Mouse (Mus musculus): ENCODE measurements at regions not wholly inside any gene's neighbourhood (a gene's known extent, or its start where the extent isn't known, plus 50 kb on each side); places are given as distances from the start of the nearest gene placed in this dataset.
"Not testable (repeated sequence)": the region's sequence is repeated elsewhere in the genome, so short reads cannot be mapped to it uniquely, and the experiment has no call there.

- Histone ChIP-seq H3K9me3 (replicated peaks; ENCODE audit: control insufficient read depth, low read length) (no peaks in the 10 kb centered on the region), H3K27ac (ENCODE audit: low read depth, low read length) (no peak overlapping the region), H3K4me3 (ENCODE audit: low read depth, low read length) (no peak overlapping the region), H3K27me3 (ENCODE audit: control insufficient read depth, insufficient read depth, low read length) (no peaks in the 10 kb centered on the region), H3K9ac (ENCODE audit: low read depth, low read length) (no peak overlapping the region), H3K4me1 (ENCODE audit: control insufficient read depth, insufficient read depth, low read length) (no peaks in the 10 kb centered on the region), H3K4me2 (no peak overlapping the region), H3K36me3 (ENCODE audit: control insufficient read depth, insufficient read depth, low read length) (no peaks in the 10 kb centered on the region)
- 70% methylated on average over 4 of the region's 4 CpGs for WGBS (ENCODE audit: insufficient replicate concordance)
- ATAC-seq (replicated peaks; ENCODE audit: insufficient number of reproducible peaks, low FRiP score, low TSS enrichment), result no peak
These were observed 328.3 kb upstream of the Gje1 start for GRCm38 (mm10) chr10:15046285-15046684.

GRCm38 (mm10) chr10:15037571-15037970 lies 319.6 kb upstream of the Gje1 start:
- Histone ChIP-seq H3K9me3 (replicated peaks; ENCODE audit: control insufficient read depth, low read length) (no peaks in the 10 kb centered on the region), H3K36me3 (ENCODE audit: control insufficient read depth, insufficient read depth, low read length) (no peaks in the 10 kb centered on the region), H3K27me3 (ENCODE audit: control insufficient read depth, insufficient read depth, low read length) (no peaks in the 10 kb centered on the region), H3K4me2 (no peak overlapping the region), H3K4me1 (ENCODE audit: control insufficient read depth, insufficient read depth, low read length) (no peaks in the 10 kb centered on the region), H3K9ac (ENCODE audit: low read depth, low read length) (no peak overlapping the region), H3K27ac (ENCODE audit: low read depth, low read length) (no peak overlapping the region), H3K4me3 (ENCODE audit: low read depth, low read length) (no peak overlapping the region)
- 75% methylated on average over 3 of the region's 3 CpGs for WGBS (ENCODE audit: insufficient replicate concordance)
- ATAC-seq (replicated peaks; ENCODE audit: insufficient number of reproducible peaks, low FRiP score, low TSS enrichment), result no peak

- no peak overlapping the region for H3K27ac ChIP-seq (ENCODE audit: low read depth, low read length)
- no peaks in the 10 kb centered on the region for H3K4me1 ChIP-seq (ENCODE audit: control insufficient read depth, insufficient read depth, low read length)
- H3K9ac ChIP-seq (ENCODE audit: low read depth, low read length), result no peak overlapping the region
- 66% methylated on average over 1 of the region's 1 CpGs for WGBS (ENCODE audit: insufficient replicate concordance)
- H3K4me2 ChIP-seq, result no peak overlapping the region
- H3K36me3 ChIP-seq (ENCODE audit: control insufficient read depth, insufficient read depth, low read length), result no peaks in the 10 kb centered on the region
- no peaks in the 10 kb centered on the region for H3K27me3 ChIP-seq (ENCODE audit: control insufficient read depth, insufficient read depth, low read length)
- ATAC-seq (replicated peaks; ENCODE audit: insufficient number of reproducible peaks, low FRiP score, low TSS enrichment), result no peak
- H3K4me3 ChIP-seq (ENCODE audit: low read depth, low read length), result no peak overlapping the region
- H3K9me3 ChIP-seq (replicated peaks; ENCODE audit: control insufficient read depth, low read length), result no peaks in the 10 kb centered on the region
These were observed 313.5 kb upstream of the Gje1 start for GRCm38 (mm10) chr10:15031517-15031916.

GRCm38 (mm10) chr10:15029151-15029550 lies 311.1 kb upstream of the Gje1 start:
- Histone ChIP-seq H3K9ac (ENCODE audit: low read depth, low read length) (no peak overlapping the region), H3K4me2 (no peak overlapping the region), H3K4me1 (ENCODE audit: control insufficient read depth, insufficient read depth, low read length) (no peaks in the 10 kb centered on the region), H3K27ac (ENCODE audit: low read depth, low read length) (no peak overlapping the region), H3K36me3 (ENCODE audit: control insufficient read depth, insufficient read depth, low read length) (no peaks in the 10 kb centered on the region), H3K9me3 (replicated peaks; ENCODE audit: control insufficient read depth, low read length) (no peaks in the 10 kb centered on the region), H3K4me3 (ENCODE audit: low read depth, low read length) (no peak overlapping the region), H3K27me3 (ENCODE audit: control insufficient read depth, insufficient read depth, low read length) (no peaks in the 10 kb centered on the region)
- no peak for ATAC-seq (replicated peaks; ENCODE audit: insufficient number of reproducible peaks, low FRiP score, low TSS enrichment)

GRCm38 (mm10) chr10:15013919-15014318 lies 295.9 kb upstream of the Gje1 start:
- no peaks in the 10 kb centered on the region for H3K27me3 ChIP-seq (ENCODE audit: control insufficient read depth, insufficient read depth, low read length)
- H3K4me1 ChIP-seq (ENCODE audit: control insufficient read depth, insufficient read depth, low read length), result no peaks in the 10 kb centered on the region
- H3K4me3 ChIP-seq (ENCODE audit: low read depth, low read length), result no peak overlapping the region
- no peak overlapping the region for H3K9ac ChIP-seq (ENCODE audit: low read depth, low read length)
- H3K4me2 ChIP-seq, result no peak overlapping the region
- 80% methylated on average over 4 of the region's 4 CpGs for WGBS (ENCODE audit: insufficient replicate concordance)
- H3K9me3 ChIP-seq (replicated peaks; ENCODE audit: control insufficient read depth, low read length), result no peaks in the 10 kb centered on the region
- H3K27ac ChIP-seq (ENCODE audit: low read depth, low read length), result no peak overlapping the region
- no peaks in the 10 kb centered on the region for H3K36me3 ChIP-seq (ENCODE audit: control insufficient read depth, insufficient read depth, low read length)
- ATAC-seq (replicated peaks; ENCODE audit: insufficient number of reproducible peaks, low FRiP score, low TSS enrichment), result no peak

GRCm38 (mm10) chr10:14996374-14996773 lies 278.4 kb upstream of the Gje1 start:
- Histone ChIP-seq H3K9me3 (replicated peaks; ENCODE audit: control insufficient read depth, low read length) (no peaks in the 10 kb centered on the region), H3K4me2 (no peak overlapping the region), H3K27ac (ENCODE audit: low read depth, low read length) (no peak overlapping the region), H3K36me3 (ENCODE audit: control insufficient read depth, insufficient read depth, low read length) (no peaks in the 10 kb centered on the region), H3K4me3 (ENCODE audit: low read depth, low read length) (no peak overlapping the region), H3K9ac (ENCODE audit: low read depth, low read length) (no peak overlapping the region), H3K27me3 (ENCODE audit: control insufficient read depth, insufficient read depth, low read length) (no peaks in the 10 kb centered on the region), H3K4me1 (ENCODE audit: control insufficient read depth, insufficient read depth, low read length) (no peaks in the 10 kb centered on the region)
- WGBS (ENCODE audit: insufficient replicate concordance), result 72% methylated on average over 2 of the region's 2 CpGs
- ATAC-seq (replicated peaks; ENCODE audit: insufficient number of reproducible peaks, low FRiP score, low TSS enrichment), result no peak

GRCm38 (mm10) chr10:14989601-14990140 lies 271.7 kb upstream of the Gje1 start:
- H3K27ac ChIP-seq (ENCODE audit: low read depth, low read length), result no peak overlapping the region
- no peak overlapping the region for H3K9ac ChIP-seq (ENCODE audit: low read depth, low read length)
- no peaks in the 10 kb centered on the region for H3K4me1 ChIP-seq (ENCODE audit: control insufficient read depth, insufficient read depth, low read length)
- ATAC-seq (replicated peaks; ENCODE audit: insufficient number of reproducible peaks, low FRiP score, low TSS enrichment), result no peak
- no peak overlapping the region for H3K4me2 ChIP-seq
- no peak overlapping the region for H3K4me3 ChIP-seq (ENCODE audit: low read depth, low read length)
- H3K27me3 ChIP-seq (ENCODE audit: control insufficient read depth, insufficient read depth, low read length), result no peaks in the 10 kb centered on the region
- no peaks in the 10 kb centered on the region for H3K9me3 ChIP-seq (replicated peaks; ENCODE audit: control insufficient read depth, low read length)
- no peaks in the 10 kb centered on the region for H3K36me3 ChIP-seq (ENCODE audit: control insufficient read depth, insufficient read depth, low read length)

- not testable (repeated sequence) for H3K4me1 ChIP-seq (ENCODE audit: control insufficient read depth, insufficient read depth, low read length); H3K9me3 ChIP-seq (replicated peaks; ENCODE audit: control insufficient read depth, low read length); H3K27me3 ChIP-seq (ENCODE audit: control insufficient read depth, insufficient read depth, low read length); H3K9ac ChIP-seq (ENCODE audit: low read depth, low read length); ATAC-seq (replicated peaks; ENCODE audit: insufficient number of reproducible peaks, low FRiP score, low TSS enrichment); H3K4me3 ChIP-seq (ENCODE audit: low read depth, low read length); H3K4me2 ChIP-seq; H3K36me3 ChIP-seq (ENCODE audit: control insufficient read depth, insufficient read depth, low read length); H3K27ac ChIP-seq (ENCODE audit: low read depth, low read length)
- 71% methylated on average over 2 of the region's 2 CpGs for WGBS (ENCODE audit: insufficient replicate concordance)
These were observed 268.6 kb upstream of the Gje1 start for GRCm38 (mm10) chr10:14986566-14986965.

GRCm38 (mm10) chr10:14978093-14978755 lies 260.2 kb upstream of the Gje1 start:
- Histone ChIP-seq H3K4me1 (ENCODE audit: control insufficient read depth, insufficient read depth, low read length) (no peaks in the 10 kb centered on the region), H3K27ac (ENCODE audit: low read depth, low read length) (no peak overlapping the region), H3K27me3 (ENCODE audit: control insufficient read depth, insufficient read depth, low read length) (no peaks in the 10 kb centered on the region), H3K4me3 (ENCODE audit: low read depth, low read length) (no peak overlapping the region), H3K4me2 (no peak overlapping the region), H3K9ac (ENCODE audit: low read depth, low read length) (no peak overlapping the region), H3K9me3 (replicated peaks; ENCODE audit: control insufficient read depth, low read length) (no peaks in the 10 kb centered on the region), H3K36me3 (ENCODE audit: control insufficient read depth, insufficient read depth, low read length) (no peaks in the 10 kb centered on the region)
- 45% methylated on average over 4 of the region's 4 CpGs for WGBS (ENCODE audit: insufficient replicate concordance)
- ATAC-seq (replicated peaks; ENCODE audit: insufficient number of reproducible peaks, low FRiP score, low TSS enrichment), result peak; percentile 77

Data from heart, embryonic 11.5 days (tissue).